Mouse (Mus musculus) right cerebral cortex, postnatal 14 days (tissue): ENCODE results near the gene Vtcn1.

Experiments used
- DNase-seq: peaks from one replicate; pipeline ENCODE4 v3.0.0; 2022

Vtcn1 gene

DNA sequence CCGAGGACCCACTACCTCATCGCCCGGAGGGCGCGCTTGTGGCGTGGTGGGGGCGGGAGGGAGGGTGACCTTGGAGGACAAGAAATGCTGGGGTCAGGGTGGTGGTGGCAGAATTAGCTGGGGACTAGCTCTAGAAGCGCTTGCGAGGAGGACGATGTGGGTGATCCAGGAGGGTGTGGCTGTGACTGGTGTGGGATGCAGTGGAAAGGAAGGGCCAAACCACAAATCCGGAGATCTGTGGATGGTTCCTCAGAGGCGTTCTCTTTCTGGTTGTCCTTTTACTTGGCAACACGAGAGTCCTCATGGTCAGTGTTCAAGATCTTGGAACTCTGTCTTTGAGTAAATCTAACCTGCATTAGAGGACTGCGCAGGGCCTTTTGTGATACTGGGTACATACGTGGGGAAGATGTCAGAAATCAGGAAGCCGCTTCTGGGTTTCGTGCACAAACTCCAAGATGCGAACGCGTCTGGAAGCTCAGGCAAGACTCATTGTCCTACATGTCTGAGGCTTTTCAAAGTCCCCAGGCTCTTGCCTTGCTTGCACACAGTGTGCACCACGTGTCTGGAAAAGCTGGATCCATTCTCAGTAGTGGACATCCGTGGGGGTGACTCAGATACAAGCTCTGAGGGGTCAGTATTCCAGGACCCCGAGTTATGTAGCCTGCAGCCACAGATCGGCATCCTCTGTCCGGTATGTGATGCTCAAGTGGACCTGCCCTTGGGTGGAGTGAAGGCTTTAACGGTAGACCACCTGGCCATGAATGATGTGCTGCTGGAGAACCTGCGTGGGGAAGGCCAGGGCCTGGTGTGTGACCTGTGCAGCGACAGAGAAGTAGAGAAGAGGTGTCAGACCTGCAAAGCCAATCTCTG is 97.5 kb downstream of the Vtcn1 start:
- DNase-seq: no peak

DNA sequence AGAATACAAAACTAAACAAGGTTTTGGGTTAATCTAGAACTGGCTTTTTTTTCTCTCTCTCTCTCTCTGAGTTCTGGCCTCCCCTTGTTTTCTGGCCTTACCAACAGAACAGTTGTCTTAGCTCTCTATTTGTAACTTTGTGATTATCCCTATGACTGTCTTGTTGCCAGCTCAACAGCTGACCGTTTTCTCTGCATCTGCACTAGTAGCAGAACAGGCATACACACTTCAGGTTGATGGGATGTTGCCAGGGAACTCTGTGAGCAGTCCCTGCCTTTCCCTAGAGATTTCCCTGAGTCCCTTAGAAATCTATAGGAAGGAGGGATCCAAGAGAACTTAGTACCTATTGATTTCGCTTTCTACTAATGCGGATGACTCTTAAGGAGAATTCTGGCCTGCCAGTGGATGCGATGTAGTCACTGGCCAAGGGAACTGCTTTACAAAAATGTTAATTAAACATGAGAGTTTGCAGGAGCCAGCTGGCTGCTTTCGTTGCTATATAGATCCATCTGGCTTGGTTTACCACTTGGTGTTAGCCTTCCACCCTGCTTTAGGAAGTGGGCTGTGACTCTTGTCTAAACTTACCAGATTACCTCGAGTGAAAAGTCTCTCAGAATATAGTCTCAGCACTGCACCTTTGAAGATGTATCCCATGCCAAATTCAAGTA is 98.9 kb downstream of the Vtcn1 start:
- DNase-seq: no peak

DNA sequence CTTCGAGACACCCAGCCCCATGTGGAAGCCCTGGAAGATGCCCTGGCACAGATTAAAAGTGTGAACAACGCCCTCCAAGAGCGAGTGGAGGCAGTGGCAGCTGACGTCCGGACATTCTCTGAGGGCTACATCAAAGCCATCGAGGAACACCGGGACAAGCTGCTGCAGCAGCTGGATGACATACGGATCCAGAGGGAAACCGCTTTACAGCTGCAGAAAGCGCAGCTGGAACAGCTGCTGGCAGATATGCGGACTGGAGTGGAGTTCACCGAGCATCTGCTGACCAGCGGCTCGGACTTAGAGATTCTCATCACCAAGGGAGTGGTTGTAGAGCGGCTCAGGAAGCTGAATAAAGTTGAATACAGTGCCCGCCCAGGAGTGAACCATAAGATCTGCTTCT is 99.9 kb downstream of the Vtcn1 start:
- no peak for DNase-seq

DNA sequence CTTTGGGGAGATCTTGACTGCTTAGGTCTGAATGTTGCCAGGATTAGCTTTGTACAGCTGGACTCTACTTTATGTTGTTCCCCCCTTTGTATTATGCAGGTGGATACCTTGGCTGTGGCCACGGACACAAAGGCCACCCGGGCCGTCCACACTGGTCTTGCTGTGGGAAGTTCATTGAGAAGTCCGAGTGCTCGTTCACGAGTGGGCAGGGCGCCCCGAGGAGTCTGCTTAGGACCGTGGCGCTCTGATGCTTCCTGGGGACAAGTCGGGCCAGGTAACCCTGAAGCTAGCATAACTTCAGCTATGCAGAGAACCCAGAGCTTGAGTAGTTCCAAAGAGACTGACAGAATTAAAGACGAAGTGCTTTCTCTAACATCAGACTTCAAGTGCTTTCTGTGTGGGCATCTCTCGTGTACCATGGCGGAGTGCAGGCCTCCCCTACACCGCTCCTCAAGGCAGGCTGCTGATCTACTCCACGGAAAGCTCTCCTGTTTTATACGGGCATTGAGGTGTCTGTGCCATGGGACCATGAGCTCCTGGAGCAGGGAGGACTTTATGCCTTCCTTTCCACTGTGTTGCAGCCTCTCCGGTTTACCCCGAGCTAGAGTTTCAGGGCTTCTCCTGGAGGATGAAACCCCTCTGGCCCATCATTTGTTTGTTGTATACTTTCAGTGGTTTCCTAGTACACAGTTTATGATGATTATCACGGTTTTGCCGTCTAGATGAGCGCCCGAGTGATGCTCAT is 106.2 kb downstream of the Vtcn1 start:
- DNase-seq: no peak

DNA sequence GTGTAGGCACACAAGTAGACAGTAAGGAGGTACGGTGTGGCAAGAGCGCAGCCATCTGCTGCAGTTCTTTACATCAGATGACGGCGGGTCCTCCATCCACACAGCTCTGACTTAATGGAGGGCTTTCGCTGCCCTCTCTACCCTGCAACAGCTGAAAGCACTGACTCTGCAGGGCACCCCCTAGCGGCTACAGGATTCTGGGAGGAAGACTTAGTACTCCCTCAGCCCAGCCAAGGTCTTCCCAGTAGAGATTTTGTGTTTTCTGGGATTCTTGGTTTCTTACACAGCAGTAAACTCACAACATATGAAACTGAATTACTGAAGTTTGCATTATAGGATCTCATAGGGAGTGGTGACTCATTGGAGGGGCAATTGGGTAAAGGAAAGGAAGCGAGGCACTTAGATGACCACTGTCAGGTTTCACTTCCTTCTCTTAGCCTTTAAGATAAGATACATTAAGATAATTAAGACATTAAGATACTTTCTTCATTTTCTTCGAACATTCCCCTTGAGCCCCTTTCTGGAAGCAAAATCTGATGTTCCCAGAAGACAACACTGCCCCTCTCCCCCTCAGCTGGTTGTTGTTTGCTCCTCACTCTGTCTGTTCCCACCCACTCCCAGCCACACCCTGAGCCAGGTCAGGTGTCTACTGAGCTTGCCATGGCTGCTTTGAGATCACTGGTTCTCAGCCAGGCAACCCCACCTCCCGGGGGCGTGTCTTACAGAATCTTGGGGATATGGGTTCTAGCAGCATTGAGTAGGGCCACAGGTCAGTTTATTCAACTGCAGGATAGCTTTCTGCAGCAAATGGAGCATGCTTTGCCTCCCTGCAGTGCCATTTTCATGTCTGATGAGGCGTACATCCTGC is 107.1 kb downstream of the Vtcn1 start:
- DNase-seq: peak; percentile 28

DNA sequence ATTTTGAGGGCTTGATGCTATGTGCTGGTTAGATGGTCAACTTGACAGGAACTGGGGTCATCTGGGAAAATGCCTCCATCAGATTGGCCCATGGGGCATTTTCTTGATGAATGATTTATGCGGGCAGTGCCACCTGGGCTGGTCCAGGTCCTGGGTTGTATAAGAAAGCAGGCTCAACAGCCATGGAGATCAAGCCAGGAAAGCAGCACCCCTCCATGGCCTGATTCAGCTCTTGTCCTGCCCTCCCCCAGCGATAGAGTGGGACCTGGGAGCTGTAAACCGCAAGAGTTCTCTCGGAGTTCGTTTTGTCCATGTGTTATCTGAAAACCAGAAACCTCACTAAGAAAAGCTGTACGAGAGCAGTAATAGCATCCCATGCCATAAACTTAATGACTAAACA is 110.3 kb downstream of the Vtcn1 start:
- DNase-seq: no peak

DNA sequence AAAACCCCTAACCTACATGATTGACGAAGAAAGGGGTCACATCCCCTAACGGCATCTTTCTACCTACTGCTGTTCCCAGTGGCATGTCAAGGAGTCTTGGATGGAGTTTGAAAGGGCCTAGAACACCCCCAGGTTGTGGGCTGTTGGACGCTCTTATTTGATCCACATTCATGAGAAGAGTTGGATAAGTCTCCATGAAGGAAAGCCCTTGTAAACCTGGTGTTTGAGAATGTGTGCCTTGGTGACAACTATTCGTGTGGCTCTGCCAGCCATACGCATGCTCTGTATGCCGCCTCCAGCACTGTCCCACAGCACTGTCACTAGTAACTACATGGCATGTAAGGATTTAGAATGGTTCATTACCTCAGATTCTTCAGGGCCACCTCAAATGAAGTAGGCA is 110.9 kb downstream of the Vtcn1 start:
- no peak for DNase-seq

DNA sequence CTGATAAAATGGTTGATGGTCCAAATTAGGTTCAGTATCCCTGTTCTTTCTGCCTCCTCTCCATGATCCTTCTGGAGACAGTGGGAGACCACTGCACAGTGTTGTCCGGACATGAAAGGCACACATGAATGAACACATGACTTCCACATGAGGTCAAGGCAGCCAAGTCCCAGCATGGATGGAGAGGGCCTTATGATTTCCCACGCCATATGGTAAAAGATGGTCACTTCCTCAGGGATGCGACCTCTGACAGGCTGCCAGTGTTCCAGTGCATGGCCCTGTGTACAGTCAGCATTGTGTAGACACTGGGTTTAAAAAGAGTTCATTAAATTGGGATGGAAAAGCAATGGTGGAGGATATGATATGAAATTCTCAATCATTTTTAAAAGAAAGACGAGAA is 113.0 kb downstream of the Vtcn1 start:
- no peak for DNase-seq

DNA sequence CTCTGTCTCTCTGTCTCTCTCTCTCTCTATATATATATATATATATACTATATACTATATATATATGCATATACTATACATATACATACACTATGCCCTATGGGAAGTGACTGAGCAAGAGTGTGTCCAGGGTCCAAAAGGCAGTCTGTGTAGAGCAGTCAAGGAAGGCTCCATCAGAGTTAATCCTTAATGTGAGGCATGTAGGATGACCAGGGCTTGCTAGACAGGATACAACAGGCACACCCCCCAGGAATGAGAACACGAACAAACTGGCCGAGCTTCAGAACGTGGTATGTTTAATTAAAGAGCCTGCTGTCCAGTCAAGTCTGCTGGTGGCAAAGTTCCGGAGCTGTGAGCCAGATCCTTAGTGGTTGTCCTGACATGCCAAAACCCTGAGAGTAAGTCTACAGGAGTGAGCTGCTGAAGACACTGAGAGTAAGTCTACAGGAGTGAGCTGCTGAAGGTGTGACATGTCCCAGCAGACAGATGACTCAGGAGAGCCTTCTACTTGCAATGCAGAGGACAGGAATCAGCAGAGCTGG is 115.3 kb downstream of the Vtcn1 start:
- DNase-seq: no peak
